Mouse (Mus musculus): ENCODE results near the gene Mrpl22. TPM values are rescaled to one million over a fixed set of nuclear protein-coding genes. Genes with fewer than 3 reads are reported as not detected.
"Not testable (repeated sequence)": the region's sequence is repeated elsewhere in the genome, so short reads cannot be mapped to it uniquely, and the experiment has no call there.

Gene Mrpl22
- total and polyA plus RNA-seq, 2 experiments from 2014 or later = 24.7 to 98.9 TPM

- H3K4me1 ChIP-seq (ENCODE audit: insufficient read depth, low read length) = no peaks in the 10 kb centered on the region
- no peaks in the 10 kb centered on the region for H3K36me3 ChIP-seq (ENCODE audit: insufficient read depth, low read length)
- no peak overlapping the region for H3K4me3 ChIP-seq (ENCODE audit: low read length)
- no peak for DNase-seq (ENCODE audit: low spot score)
- 24% methylated on average over 2 of the region's 2 CpGs for whole genome bisulfite sequencing
- H3K4me2 ChIP-seq (ENCODE audit: low read depth, low read length) = no peak overlapping the region
- no peak for ATAC-seq
- H3K9ac ChIP-seq (replicated peaks; ENCODE audit: low read length) = no peak overlapping the region
- TF ChIP-seq CTCF (IDR thresholded peaks at IDR 0.05; ENCODE audit: low read depth) = no peak
- H3K27ac ChIP-seq = no peak overlapping the region
- no peaks in the 10 kb centered on the region for H3K27me3 ChIP-seq (ENCODE audit: insufficient read depth, low read length)
- H3K9me3 ChIP-seq (ENCODE audit: low read length) = no peaks in the 10 kb centered on the region
These were observed 40.2 kb downstream of the Mrpl22 start for GRCm38 (mm10) chr11:58211682-58212067.

GRCm38 (mm10) chr11:58213673-58214342 is 42.3 kb downstream of the Mrpl22 start:
- H3K4me3 ChIP-seq (ENCODE audit: low read length) = no peak overlapping the region
- no peak overlapping the region for H3K9ac ChIP-seq (replicated peaks; ENCODE audit: low read length)
- WGBS = 83% methylated on average over 7 of the region's 7 CpGs
- H3K36me3 ChIP-seq (ENCODE audit: insufficient read depth, low read length) = no peaks in the 10 kb centered on the region
- H3K9me3 ChIP-seq (ENCODE audit: low read length) = no peaks in the 10 kb centered on the region
- H3K4me2 ChIP-seq (ENCODE audit: low read depth, low read length) = no peak overlapping the region
- DNase-seq (ENCODE audit: low spot score) (no peak), ATAC-seq (no peak)
- no peak overlapping the region for H3K27ac ChIP-seq
- no peak for TF ChIP-seq CTCF (IDR thresholded peaks at IDR 0.05; ENCODE audit: low read depth)
- H3K27me3 ChIP-seq (ENCODE audit: insufficient read depth, low read length) = no peaks in the 10 kb centered on the region
- H3K4me1 ChIP-seq (ENCODE audit: insufficient read depth, low read length) = no peaks in the 10 kb centered on the region

GRCm38 (mm10) chr11:58214391-58215048 is 43.1 kb downstream of the Mrpl22 start:
- Histone ChIP-seq H3K27me3 (ENCODE audit: insufficient read depth, low read length) (no peaks in the 10 kb centered on the region), H3K9ac (replicated peaks; ENCODE audit: low read length) (0 out of 2 replicates have a peak overlapping the region, but pooled peaks have one; percentile 25), H3K4me3 (ENCODE audit: low read length) (peak overlapping the region; percentile 29), H3K9me3 (ENCODE audit: low read length) (no peaks in the 10 kb centered on the region), H3K27ac (no peak overlapping the region), H3K36me3 (ENCODE audit: insufficient read depth, low read length) (no peaks in the 10 kb centered on the region), H3K4me1 (ENCODE audit: insufficient read depth, low read length) (no peaks in the 10 kb centered on the region), H3K4me2 (ENCODE audit: low read depth, low read length) (peak overlapping the region; percentile 47)
- DNase-seq (ENCODE audit: low spot score) = peak; percentile 31
- ATAC-seq = peak; percentile 58; the same call in 1 of the 2 replicates
- no peak for TF ChIP-seq CTCF (IDR thresholded peaks at IDR 0.05; ENCODE audit: low read depth)
- WGBS = 48% methylated on average over 17 of the region's 17 CpGs

GRCm38 (mm10) chr11:58215049-58215430 is 43.6 kb downstream of the Mrpl22 start:
- 33% methylated on average over 2 of the region's 3 CpGs for WGBS
- H3K9ac ChIP-seq (replicated peaks; ENCODE audit: low read length); DNase-seq (ENCODE audit: low spot score); H3K9me3 ChIP-seq (ENCODE audit: low read length); ATAC-seq; H3K4me1 ChIP-seq (ENCODE audit: insufficient read depth, low read length); H3K27me3 ChIP-seq (ENCODE audit: insufficient read depth, low read length); H3K36me3 ChIP-seq (ENCODE audit: insufficient read depth, low read length); H3K27ac ChIP-seq: not testable (repeated sequence)
- H3K4me3 ChIP-seq (ENCODE audit: low read length) = peak overlapping the region; percentile 29; the same call in 1 of the 2 replicates
- peak overlapping the region; percentile 47; the same call in 1 of the 2 replicates for H3K4me2 ChIP-seq (ENCODE audit: low read depth, low read length)

- H3K4me3 ChIP-seq (ENCODE audit: low read length) = no peak overlapping the region
- no peaks in the 10 kb centered on the region for H3K4me1 ChIP-seq (ENCODE audit: insufficient read depth, low read length)
- H3K27ac ChIP-seq = no peak overlapping the region
- ATAC-seq = no peak
- H3K36me3 ChIP-seq (ENCODE audit: insufficient read depth, low read length) = no peaks in the 10 kb centered on the region
- 88% methylated on average over 5 of the region's 5 CpGs for WGBS
- H3K4me2 ChIP-seq (ENCODE audit: low read depth, low read length) = no peak overlapping the region
- no peak overlapping the region for H3K9ac ChIP-seq (replicated peaks; ENCODE audit: low read length)
- DNase-seq (ENCODE audit: low spot score) = no peak
- TF ChIP-seq CTCF (IDR thresholded peaks at IDR 0.05; ENCODE audit: low read depth) = no peak
- H3K27me3 ChIP-seq (ENCODE audit: insufficient read depth, low read length) = no peaks in the 10 kb centered on the region
- H3K9me3 ChIP-seq (ENCODE audit: low read length) = no peaks in the 10 kb centered on the region
These were observed 44.4 kb downstream of the Mrpl22 start for GRCm38 (mm10) chr11:58215814-58216213.

GRCm38 (mm10) chr11:58216823-58217222 is 45.4 kb downstream of the Mrpl22 start:
- ATAC-seq (no peak), DNase-seq (ENCODE audit: low spot score) (no peak)
- no peaks in the 10 kb centered on the region for H3K4me1 ChIP-seq (ENCODE audit: insufficient read depth, low read length)
- WGBS = 85% methylated on average over 6 of the region's 6 CpGs
- no peak overlapping the region for H3K9ac ChIP-seq (replicated peaks; ENCODE audit: low read length)
- no peaks in the 10 kb centered on the region for H3K9me3 ChIP-seq (ENCODE audit: low read length)
- no peak overlapping the region for H3K4me3 ChIP-seq (ENCODE audit: low read length)
- no peaks in the 10 kb centered on the region for H3K27me3 ChIP-seq (ENCODE audit: insufficient read depth, low read length)
- H3K36me3 ChIP-seq (ENCODE audit: insufficient read depth, low read length) = no peaks in the 10 kb centered on the region
- no peak overlapping the region for H3K27ac ChIP-seq
- no peak overlapping the region for H3K4me2 ChIP-seq (ENCODE audit: low read depth, low read length)
- TF ChIP-seq CTCF (IDR thresholded peaks at IDR 0.05; ENCODE audit: low read depth) = no peak

- TF ChIP-seq CTCF (IDR thresholded peaks at IDR 0.05; ENCODE audit: low read depth) = no peak
- 30% methylated on average over 4 of the region's 4 CpGs for WGBS
- no peak overlapping the region for H3K9ac ChIP-seq (replicated peaks; ENCODE audit: low read length)
- no peak overlapping the region for H3K4me3 ChIP-seq (ENCODE audit: low read length)
- no peak for ATAC-seq
- DNase-seq (ENCODE audit: low spot score) = peak; percentile 52
- H3K27ac ChIP-seq = no peak overlapping the region
- H3K36me3 ChIP-seq (ENCODE audit: insufficient read depth, low read length) = no peaks in the 10 kb centered on the region
- H3K4me1 ChIP-seq (ENCODE audit: insufficient read depth, low read length) = no peaks in the 10 kb centered on the region
- H3K9me3 ChIP-seq (ENCODE audit: low read length) = no peaks in the 10 kb centered on the region
- no peaks in the 10 kb centered on the region for H3K27me3 ChIP-seq (ENCODE audit: insufficient read depth, low read length)
- H3K4me2 ChIP-seq (ENCODE audit: low read depth, low read length) = no peak overlapping the region
These were observed 52.3 kb downstream of the Mrpl22 start for GRCm38 (mm10) chr11:58223751-58224150.

Data from hindbrain, postnatal 0 days (tissue).